Mouse (Mus musculus): ENCODE results near the gene Git2. TPM values are rescaled to one million over a fixed set of nuclear protein-coding genes. Genes with fewer than 3 reads are reported as not detected.

The Git2 gene
- polyA plus RNA-seq, 1 experiment from 2014 or later, result 49.7 TPM

DNA sequence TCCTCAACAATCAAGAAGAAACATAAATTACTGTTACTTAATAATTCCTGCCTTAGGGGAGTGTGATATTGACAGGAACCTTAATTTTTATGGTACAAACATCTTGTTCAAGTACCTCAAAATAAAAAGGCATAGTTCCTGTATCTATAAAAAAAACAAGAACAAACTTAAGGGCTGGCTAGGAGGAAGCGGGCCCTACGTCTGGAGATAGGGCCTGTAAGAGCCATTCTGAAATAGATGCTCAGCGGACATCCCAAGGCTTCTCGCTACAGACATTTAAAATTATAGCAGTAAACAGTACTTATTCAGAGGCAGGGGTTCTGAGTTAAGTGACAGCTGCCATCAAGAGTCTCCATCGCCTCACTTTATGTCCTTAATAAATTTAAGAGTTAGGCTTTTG, 27.8 kb downstream of the Git2 start:
- 96% methylated on average over 5 of the region's 5 CpGs for WGBS
- peaks cover 93% of the 10 kb centered on the region for H3K36me3 ChIP-seq

DNA sequence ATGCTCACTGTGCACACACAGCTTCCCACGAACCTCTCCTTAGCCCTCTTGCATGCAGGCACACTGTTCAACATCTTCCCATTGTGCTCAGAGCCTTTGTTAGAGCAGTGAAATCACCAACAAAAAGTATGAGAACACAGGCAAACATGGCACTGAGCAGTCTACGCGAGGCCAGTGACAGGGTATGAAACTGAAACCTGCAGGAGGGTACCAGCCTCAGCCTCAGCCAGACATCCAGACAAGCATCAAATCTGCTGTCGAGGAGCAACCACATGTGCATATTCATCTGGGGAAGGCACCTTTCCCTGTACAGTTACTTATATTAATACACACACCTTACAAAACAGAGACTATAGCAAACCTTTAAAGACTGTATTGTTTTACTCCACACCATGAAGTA, 28.4 kb downstream of the Git2 start:
- H3K36me3 ChIP-seq, result peaks cover 94% of the 10 kb centered on the region
- no peak overlapping the region for H3K27ac ChIP-seq
- no peaks in the 10 kb centered on the region for H3K9me3 ChIP-seq
- H3K4me3 ChIP-seq, result no peak overlapping the region
- no peaks in the 10 kb centered on the region for H3K4me1 ChIP-seq (replicated peaks)
- H3K9ac ChIP-seq, result no peak overlapping the region
- no peaks in the 10 kb centered on the region for H3K27me3 ChIP-seq
- ATAC-seq (ENCODE audit: low FRiP score), result no peak
- 88% methylated on average over 4 of the region's 4 CpGs for WGBS
- no peak overlapping the region for H3K4me2 ChIP-seq

More for the DNA sequence above, 27.8 kb downstream of the Git2 start:
- Histone ChIP-seq H3K4me2 (no peak overlapping the region), H3K9ac (no peak overlapping the region), H3K4me3 (no peak overlapping the region), H3K27ac (no peak overlapping the region), H3K4me1 (replicated peaks) (no peaks in the 10 kb centered on the region), H3K27me3 (no peaks in the 10 kb centered on the region), H3K9me3 (no peaks in the 10 kb centered on the region)
- ATAC-seq (ENCODE audit: low FRiP score), result no peak

DNA sequence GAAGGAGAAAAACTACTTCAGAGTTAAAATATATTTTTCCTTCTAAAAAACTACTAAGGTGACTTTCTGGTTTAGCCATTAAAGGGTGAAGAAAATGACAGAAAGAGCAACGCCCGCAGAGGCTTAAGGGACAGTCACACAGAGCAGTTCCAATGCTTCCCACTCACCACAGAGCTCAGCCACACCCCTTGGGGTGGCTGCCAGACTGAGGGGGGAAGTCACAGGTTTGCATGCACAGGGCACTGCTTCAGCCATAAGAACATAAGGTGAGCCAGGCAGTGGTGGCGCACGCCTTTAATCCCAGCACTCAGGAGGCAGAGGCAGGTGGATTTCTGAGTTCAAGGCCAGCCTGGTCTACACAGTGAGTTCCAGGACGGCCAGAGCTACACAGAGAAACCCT, 29.7 kb downstream of the Git2 start:
- H3K9ac ChIP-seq, result no peak overlapping the region
- H3K27ac ChIP-seq, result no peak overlapping the region
- ATAC-seq (ENCODE audit: low FRiP score), result no peak
- no peaks in the 10 kb centered on the region for H3K9me3 ChIP-seq
- WGBS, result 95% methylated on average over 5 of the region's 5 CpGs
- H3K36me3 ChIP-seq, result peaks cover 93% of the 10 kb centered on the region
- H3K4me3 ChIP-seq, result no peak overlapping the region
- H3K27me3 ChIP-seq, result no peaks in the 10 kb centered on the region
- H3K4me1 ChIP-seq (replicated peaks), result no peaks in the 10 kb centered on the region
- H3K4me2 ChIP-seq, result no peak overlapping the region

DNA sequence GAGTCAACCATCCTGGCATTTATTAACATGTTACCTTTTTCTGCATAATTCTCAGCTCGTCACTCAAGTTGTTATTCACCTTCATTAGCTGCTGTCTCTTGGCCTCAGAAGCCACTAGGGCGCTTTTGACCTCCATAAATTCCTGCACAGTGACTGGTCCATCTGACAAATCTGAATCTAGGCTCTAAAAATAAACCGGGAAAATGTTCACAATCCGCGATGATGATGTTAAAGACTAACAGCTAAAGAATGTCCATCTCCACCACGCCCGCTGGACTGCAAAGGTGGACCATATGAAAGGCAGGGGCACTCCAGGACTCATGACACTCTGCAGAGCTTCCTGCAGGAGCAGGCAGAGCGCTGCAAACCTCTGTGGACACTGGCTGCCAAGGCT, 31.6 kb downstream of the Git2 start:
- Histone ChIP-seq H3K36me3 (peaks cover 93% of the 10 kb centered on the region), H3K4me2 (no peak overlapping the region), H3K27ac (no peak overlapping the region), H3K9me3 (no peaks in the 10 kb centered on the region), H3K27me3 (no peaks in the 10 kb centered on the region), H3K9ac (no peak overlapping the region), H3K4me3 (no peak overlapping the region), H3K4me1 (replicated peaks) (no peaks in the 10 kb centered on the region)
- WGBS, result 94% methylated on average over 8 of the region's 8 CpGs
- no peak for ATAC-seq (ENCODE audit: low FRiP score)

DNA sequence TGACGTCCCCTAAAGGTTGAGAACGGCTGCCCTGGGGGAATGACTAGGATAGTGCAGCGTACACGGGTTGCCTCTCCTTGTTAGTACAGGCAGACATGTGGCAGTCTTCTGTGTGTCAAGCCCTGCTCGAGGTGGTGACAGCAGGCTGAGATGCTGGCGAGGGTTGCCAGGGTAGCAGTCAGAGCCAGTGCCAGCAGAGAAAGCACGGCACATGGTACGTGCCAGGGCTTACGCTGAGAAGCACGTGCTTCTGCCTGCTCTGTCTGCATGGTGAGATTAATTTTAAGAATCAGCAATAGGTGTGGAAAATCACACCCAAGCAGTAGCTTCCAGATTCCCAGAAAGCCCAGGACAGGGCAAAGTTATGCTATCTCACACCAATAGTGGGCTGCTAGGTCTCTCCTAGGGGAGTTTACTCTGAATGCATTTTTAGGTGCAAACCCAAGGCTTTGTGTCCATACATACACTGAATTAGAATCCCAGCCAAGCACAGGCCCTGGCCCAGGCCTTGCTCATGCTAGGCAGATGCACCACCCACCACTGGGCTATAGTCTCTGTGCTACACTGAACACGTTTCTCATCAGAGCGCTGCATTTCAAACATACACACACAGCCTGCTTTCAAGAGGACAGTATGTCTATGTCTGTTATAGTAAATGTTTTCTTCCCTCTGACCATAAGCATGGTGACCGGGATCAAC, 32.2 kb downstream of the Git2 start:
- H3K27ac ChIP-seq, result no peak overlapping the region
- H3K9me3 ChIP-seq, result no peaks in the 10 kb centered on the region
- H3K4me1 ChIP-seq (replicated peaks), result no peaks in the 10 kb centered on the region
- 86% methylated on average over 13 of the region's 13 CpGs for WGBS
- H3K27me3 ChIP-seq, result no peaks in the 10 kb centered on the region
- H3K9ac ChIP-seq, result no peak overlapping the region
- H3K36me3 ChIP-seq, result peaks cover 93% of the 10 kb centered on the region
- no peak for ATAC-seq (ENCODE audit: low FRiP score)
- no peak overlapping the region for H3K4me2 ChIP-seq
- no peak overlapping the region for H3K4me3 ChIP-seq

DNA sequence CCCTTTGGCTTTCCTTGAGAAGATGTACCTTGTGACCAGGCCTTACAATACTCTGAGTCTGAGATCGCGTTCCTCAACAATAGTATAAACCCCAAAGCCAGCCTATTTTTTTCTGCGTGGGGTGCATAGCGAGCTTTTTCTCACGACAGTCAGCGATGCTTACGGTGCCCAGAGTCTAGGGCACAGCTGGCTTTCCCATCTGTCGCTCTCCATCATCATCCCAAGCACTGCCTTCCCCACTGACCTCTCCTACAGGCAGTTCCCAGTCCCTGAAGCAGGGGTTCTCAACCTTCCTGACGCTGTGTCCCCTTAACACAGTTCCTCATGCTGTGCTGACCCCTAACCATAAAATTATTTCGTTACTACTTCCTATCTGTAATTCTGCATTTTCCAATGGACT, 32.7 kb downstream of the Git2 start:
- Histone ChIP-seq H3K36me3 (peaks cover 93% of the 10 kb centered on the region), H3K4me1 (replicated peaks) (no peaks in the 10 kb centered on the region), H3K9ac (no peak overlapping the region), H3K27me3 (no peaks in the 10 kb centered on the region), H3K4me2 (no peak overlapping the region), H3K9me3 (no peaks in the 10 kb centered on the region), H3K27ac (no peak overlapping the region), H3K4me3 (no peak overlapping the region)
- WGBS, result 92% methylated on average over 10 of the region's 10 CpGs
- no peak for ATAC-seq (ENCODE audit: low FRiP score)

DNA sequence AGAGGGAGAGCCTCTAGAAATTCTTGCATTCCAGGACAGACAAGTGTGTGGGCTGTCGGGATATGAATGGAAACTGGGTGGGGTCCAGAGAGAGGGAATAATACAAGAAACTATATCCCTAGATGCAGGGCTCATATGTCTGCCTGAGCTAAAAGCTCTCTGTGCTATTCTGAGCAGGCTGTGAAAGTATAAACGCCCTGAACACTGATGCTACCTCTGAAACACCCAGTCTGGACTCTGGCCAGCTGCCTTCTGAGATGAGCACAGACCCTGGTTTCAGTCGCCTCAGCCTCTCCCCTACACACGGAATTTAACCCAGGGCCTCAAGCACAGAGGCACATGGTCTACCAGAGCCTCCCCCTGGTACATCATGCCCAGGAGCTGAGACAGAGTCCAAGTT, 34.7 kb downstream of the Git2 start:
- no peak for ATAC-seq (ENCODE audit: low FRiP score)
- Histone ChIP-seq H3K9ac (no peak overlapping the region), H3K9me3 (no peaks in the 10 kb centered on the region), H3K36me3 (peaks cover 96% of the 10 kb centered on the region), H3K27me3 (no peaks in the 10 kb centered on the region), H3K4me3 (no peak overlapping the region), H3K4me1 (replicated peaks) (no peaks in the 10 kb centered on the region), H3K4me2 (no peak overlapping the region), H3K27ac (no peak overlapping the region)
- 76% methylated on average over 4 of the region's 4 CpGs for WGBS

DNA sequence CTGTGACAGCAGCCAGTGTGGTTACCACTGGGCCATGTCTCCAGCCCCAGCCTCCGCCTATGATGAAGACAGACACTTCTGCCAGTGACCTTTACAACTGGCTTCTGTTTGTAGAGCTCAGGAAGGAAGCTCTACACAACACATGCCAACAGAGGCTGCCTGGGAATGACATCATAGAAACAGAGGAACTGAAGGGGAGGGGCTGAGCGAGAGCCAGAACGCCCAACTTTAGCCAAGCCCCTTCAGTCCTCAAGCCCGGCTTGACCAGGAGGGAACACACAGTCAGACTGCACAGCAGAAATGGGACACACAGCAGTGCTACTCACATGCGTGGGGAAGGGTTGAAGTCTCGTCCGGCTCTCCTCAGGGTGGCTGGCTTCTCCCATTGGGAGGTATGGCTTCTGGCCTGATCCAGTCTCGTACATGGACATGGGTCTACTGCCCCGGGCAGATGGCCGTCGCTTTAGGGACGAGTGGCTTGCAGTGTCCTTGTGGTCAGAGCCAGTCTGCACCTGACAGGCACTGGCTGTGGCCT, 36.5 kb downstream of the Git2 start:
- H3K36me3 ChIP-seq, result peaks cover 93% of the 10 kb centered on the region
- no peak for ATAC-seq (ENCODE audit: low FRiP score)

DNA sequence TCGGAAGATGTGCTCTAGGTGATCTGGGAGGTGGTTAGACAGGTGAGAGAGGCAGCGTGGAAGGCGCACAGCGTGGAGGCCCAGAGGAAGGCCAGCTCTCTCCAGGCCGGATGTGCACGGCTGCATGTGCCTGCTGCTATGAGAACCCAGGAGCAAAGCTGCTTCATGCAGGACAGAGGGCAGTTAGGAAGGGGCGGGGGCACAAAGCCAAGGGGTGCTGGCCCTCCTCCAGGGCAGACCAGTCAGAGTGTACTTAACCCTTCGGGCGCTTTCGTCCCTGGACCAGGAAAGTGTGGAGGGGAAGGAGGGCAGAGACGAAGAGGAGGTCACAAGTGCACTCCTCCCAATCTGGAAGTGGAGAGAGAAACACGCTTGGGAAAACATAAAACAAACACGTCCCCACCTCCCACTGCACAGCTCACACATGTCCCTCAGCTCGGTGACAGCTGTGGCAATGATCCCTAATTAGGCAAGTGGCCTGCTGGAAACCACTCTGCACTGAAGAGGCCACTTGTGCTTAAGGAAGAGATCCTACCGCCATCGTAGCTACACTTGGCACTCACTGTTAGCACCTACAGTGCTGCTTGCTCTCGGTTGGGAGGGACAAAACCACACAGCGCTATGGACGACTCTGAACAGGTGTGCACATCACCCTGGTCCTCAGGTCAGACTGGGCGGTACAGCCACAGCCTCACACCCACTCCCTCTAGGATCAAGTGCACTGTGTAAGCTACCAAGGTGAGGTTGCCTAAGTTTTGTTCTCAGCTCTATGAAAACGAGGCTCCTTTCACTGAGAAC, 38.0 kb downstream of the Git2 start:
- H3K9me3 ChIP-seq, result no peaks in the 10 kb centered on the region
- H3K4me2 ChIP-seq, result no peak overlapping the region
- H3K36me3 ChIP-seq, result peaks cover 93% of the 10 kb centered on the region
- H3K9ac ChIP-seq, result no peak overlapping the region
- ATAC-seq (ENCODE audit: low FRiP score), result no peak
- H3K4me1 ChIP-seq (replicated peaks), result no peaks in the 10 kb centered on the region
- H3K27ac ChIP-seq, result no peak overlapping the region
- no peak overlapping the region for H3K4me3 ChIP-seq
- 90% methylated on average over 21 of the region's 21 CpGs for WGBS
- H3K27me3 ChIP-seq, result no peaks in the 10 kb centered on the region

More for the DNA sequence above, 36.5 kb downstream of the Git2 start:
- 87% methylated on average over 12 of the region's 12 CpGs for whole genome bisulfite sequencing
- no peak overlapping the region for H3K9ac ChIP-seq
- H3K4me3 ChIP-seq, result no peak overlapping the region
- no peak overlapping the region for H3K27ac ChIP-seq
- no peaks in the 10 kb centered on the region for H3K9me3 ChIP-seq
- H3K4me2 ChIP-seq, result no peak overlapping the region
- H3K27me3 ChIP-seq, result no peaks in the 10 kb centered on the region
- no peaks in the 10 kb centered on the region for H3K4me1 ChIP-seq (replicated peaks)

DNA sequence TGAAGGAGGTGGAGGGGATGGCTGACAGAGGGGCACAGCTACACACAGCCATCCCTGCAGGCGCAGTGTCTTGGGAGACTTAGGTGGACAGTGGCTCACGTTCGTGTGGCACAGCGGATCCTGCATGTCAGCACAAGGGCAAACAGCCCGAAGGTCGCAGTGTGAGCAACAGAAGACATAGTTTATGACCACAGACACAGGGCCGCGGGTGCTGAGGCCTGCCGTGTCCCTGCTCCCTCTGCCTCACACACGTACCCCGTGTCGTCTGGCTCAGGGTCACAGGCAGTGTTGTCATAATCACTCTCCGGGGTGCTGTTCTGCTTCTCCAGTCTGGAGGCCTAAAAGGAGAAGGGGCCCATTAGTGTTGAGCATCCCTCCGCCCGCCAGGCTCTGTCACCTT, 41.7 kb downstream of the Git2 start:
- WGBS, result 95% methylated on average over 15 of the region's 15 CpGs
- H3K27ac ChIP-seq, result no peak overlapping the region
- H3K4me3 ChIP-seq, result no peak overlapping the region
- H3K36me3 ChIP-seq, result peaks cover 95% of the 10 kb centered on the region
- H3K4me2 ChIP-seq, result no peak overlapping the region
- no peaks in the 10 kb centered on the region for H3K4me1 ChIP-seq (replicated peaks)
- ATAC-seq (ENCODE audit: low FRiP score), result no peak
- H3K27me3 ChIP-seq, result no peaks in the 10 kb centered on the region
- H3K9ac ChIP-seq, result no peak overlapping the region
- H3K9me3 ChIP-seq, result no peaks in the 10 kb centered on the region

DNA sequence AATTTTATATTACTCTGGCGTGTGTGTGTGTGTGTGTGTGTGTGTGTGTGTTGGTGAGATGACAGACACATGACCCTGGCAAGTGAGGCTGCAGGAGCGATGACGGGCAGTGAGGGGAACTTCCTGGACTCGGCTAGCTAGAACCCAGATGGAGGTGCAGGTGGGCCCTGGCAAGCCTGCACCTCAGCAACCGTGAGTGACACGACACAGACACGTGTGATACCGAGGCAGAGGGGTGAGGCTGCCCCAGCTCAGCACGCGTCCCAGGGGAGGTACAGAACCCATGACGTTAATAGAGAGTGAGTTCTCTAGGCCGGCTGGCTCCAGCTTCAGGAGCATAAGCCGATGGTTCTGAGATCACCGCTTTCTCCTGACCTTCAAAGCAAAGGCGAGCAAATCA, 43.3 kb downstream of the Git2 start:
- Histone ChIP-seq H3K27me3 (no peaks in the 10 kb centered on the region), H3K4me1 (replicated peaks) (no peaks in the 10 kb centered on the region), H3K9ac (no peak overlapping the region), H3K4me3 (no peak overlapping the region), H3K9me3 (no peaks in the 10 kb centered on the region), H3K4me2 (no peak overlapping the region), H3K36me3 (peaks cover 94% of the 10 kb centered on the region), H3K27ac (no peak overlapping the region)
- no peak for ATAC-seq (ENCODE audit: low FRiP score)
- WGBS, result 93% methylated on average over 15 of the region's 15 CpGs

DNA sequence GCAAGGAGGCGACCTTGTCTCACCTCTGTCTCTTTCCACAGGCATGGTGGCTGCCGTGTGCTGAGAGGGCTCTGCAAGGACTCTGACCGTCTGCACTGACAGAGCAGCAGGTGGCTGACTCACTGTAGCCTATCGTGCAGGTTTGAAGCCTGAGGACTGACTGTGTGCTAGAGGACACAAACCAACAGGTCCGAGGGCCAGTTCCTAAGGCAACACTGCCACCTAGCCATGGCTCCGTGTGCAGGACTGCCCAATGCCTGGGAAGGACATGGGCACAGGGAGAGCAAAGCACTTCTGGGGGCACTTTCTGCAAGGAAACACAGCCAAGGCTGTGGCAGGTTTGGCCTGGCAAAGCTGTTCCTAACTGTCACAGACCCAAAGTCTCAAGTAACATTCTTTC, 43.8 kb downstream of the Git2 start:
- Histone ChIP-seq H3K4me2 (no peak overlapping the region), H3K36me3 (peaks cover 89% of the 10 kb centered on the region), H3K4me1 (replicated peaks) (no peaks in the 10 kb centered on the region), H3K9ac (no peak overlapping the region), H3K27me3 (no peaks in the 10 kb centered on the region), H3K9me3 (no peaks in the 10 kb centered on the region), H3K4me3 (no peak overlapping the region), H3K27ac (no peak overlapping the region)
- WGBS, result 77% methylated on average over 6 of the region's 6 CpGs
- no peak for ATAC-seq (ENCODE audit: low FRiP score)

DNA sequence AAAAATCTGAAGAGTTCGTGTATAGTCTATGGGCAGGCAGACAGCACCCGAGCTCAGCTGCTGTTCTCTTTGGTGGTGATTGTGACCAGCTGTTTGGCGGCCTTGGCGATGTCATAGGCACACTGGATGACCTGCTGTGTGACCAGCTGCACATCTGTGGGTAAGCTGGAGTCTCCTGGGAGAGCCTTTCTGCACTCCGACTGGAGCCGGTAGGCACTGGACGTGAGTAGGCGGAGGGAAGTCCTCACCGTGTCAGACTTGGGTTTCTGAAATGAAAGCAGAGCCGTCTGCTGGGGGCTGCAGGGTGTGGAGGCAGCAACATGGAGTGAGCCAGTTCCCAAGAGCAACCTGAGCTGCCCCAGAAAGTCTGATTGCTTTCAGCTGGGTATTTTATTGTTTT, 45.2 kb downstream of the Git2 start:
- 78% methylated on average over 10 of the region's 10 CpGs for WGBS
- ATAC-seq (ENCODE audit: low FRiP score), result no peak

More for the DNA sequence above, 45.2 kb downstream of the Git2 start:
- Histone ChIP-seq H3K36me3 (peaks cover 89% of the 10 kb centered on the region), H3K9me3 (no peaks in the 10 kb centered on the region), H3K4me3 (no peak overlapping the region), H3K9ac (no peak overlapping the region), H3K27me3 (no peaks in the 10 kb centered on the region), H3K4me1 (replicated peaks) (no peaks in the 10 kb centered on the region), H3K4me2 (no peak overlapping the region), H3K27ac (no peak overlapping the region)

Measured in hindbrain, embryonic 13.5 days (tissue).